Mouse (Mus musculus) frontal cortex, postnatal 25 days (tissue): ENCODE results near the gene Hcrtr1.

Source experiments
- DNase-seq, 2 experiments: peaks; one replicate each; pipeline ENCODE4 v3.0.0; 2022; ENCODE audit warnings: low spot score in 2 of 2

Hcrtr1 gene

DNA sequence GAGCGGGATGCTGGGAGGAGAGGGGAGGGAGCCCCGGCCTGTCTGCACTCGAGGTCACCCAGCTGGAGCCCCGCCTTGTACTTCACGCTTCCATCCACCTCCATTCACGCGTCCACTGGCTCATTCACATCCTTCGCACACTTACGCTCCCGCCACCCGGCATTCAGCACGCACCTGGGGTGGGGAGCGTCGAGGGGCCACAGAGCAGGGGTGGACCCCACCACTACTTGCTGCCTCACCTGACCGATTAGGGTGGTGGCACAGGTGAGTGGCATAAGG lies at the start of gene Hcrtr1:
Gene Hcrtr1 (minus strand): TSS at position 146 of the 279 bp plus-strand sequence.
- no peak for DNase-seq

DNA sequence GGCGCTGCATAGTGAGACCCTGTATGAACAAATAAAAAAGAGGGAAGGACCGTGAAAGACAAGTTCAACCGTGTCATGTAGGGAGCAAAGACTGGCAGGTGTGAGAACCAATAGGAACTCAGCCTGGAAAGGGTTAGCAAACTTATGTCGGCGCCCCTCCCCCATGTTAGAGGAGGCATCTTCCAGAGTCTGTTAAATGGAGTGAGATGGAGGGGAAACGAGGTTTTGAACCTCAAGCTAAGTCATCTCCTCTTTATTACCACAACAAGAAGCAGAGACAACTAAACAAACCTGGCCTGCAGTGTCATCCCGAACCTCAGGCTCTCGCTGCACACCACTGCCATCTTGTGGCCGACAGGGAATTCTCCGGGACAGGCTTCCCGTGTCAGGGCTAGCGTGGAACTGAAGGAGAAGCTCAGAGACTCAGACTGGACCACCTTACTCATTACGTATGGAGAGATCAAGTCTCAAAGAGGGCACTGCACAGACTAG lies 49.7 kb upstream of the Hcrtr1 start:
- peak; percentile 55 to 79 for DNase-seq

DNA sequence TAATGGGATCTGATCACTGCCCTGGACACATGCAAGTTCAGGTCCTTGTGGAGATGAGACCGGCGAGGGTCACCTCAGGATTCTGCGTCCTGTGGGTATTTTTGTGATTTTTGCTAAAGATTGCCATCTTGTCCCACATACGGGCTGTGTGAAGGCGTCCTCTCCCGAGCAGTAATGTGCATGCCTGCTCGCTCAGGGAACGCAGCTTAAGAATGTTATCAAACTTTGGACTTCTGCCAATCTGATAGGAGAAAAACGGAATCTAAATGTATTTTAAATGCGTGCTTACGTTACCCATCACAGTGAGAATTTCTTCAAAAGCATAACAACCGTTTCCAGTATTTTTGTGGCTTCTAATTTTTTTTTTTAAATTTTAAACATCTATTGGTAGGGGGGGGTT lies 47.7 kb upstream of the Hcrtr1 start:
- DNase-seq: no peak

DNA sequence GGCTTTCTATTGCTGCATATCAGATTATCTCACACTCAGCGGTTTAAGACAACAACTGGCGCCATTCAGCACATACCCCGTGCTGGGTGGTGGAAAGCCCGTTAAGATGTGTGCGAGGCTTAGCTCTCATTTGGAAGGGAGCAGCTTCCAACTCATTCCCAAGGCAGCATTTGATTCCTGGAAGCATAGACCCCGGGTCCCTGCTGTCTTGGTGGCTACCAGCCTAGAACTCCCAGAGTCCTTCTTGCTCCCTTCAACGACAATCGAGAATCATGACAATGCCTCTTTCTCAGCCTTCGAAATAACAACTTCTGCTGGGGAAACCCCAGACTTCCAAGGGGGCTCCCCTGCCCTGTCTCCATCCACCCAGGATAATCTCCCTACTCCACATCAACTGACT lies 47.3 kb upstream of the Hcrtr1 start:
- no peak for DNase-seq

DNA sequence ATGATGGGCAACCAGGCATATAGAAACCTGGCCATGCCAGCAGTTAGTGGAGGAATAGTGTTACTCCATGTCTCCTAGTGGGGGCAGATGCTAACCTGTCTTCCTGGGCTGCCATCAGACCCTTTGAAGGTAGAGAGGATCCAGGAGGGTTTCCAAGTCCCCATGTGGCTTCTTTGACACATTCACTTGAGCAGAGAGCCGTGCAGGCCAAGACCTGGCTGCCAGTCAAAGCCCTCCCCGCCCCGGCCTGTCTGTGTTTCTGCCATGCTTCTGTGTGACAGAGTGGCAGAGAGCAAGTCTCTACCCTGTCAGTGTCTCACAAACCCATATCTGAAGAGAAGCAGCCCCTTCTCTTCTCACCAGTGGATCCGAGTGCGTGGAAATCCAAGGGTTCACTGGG lies 44.7 kb upstream of the Hcrtr1 start:
- peak in 1 of 2 experiments; percentile 1 for DNase-seq

DNA sequence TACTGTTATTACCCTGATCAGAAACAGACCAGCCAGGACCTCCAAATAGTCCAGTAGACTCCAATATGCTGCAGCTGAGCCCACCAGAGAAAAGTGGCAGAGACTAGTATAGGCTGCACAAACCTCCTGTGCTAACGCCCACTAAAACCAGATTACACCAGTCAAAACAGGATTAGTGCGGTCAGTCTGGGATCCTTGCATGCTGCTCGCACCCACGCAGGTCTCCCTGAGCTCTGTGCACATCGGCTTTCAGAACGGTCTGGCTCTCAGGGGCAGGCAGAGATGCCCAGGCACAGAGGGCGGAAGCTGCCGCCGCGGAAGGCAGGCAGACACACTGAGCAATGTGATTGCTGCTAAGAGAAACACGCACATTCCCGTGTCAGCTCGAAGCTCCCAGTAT lies 43.9 kb upstream of the Hcrtr1 start:
- DNase-seq: no peak

DNA sequence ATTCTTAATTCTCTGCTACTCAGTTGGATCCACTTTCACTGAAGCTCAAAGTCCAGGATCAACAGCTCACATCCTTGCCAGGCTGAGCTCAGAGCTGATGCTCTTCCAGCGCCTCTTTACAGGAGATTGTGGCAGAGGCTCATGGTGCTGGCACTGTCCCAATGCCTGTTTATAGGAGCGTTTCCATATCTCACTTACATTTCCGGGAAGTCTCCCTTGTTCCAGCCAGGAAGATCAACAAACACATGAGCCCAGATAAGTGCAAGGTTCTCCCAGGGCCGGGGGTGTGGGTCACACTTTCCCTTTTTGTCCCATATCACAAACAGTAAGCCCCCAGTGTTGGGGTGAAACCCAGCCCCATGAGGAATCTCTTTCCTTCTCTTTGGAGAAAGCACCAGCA lies 42.7 kb upstream of the Hcrtr1 start:
- DNase-seq: no peak

DNA sequence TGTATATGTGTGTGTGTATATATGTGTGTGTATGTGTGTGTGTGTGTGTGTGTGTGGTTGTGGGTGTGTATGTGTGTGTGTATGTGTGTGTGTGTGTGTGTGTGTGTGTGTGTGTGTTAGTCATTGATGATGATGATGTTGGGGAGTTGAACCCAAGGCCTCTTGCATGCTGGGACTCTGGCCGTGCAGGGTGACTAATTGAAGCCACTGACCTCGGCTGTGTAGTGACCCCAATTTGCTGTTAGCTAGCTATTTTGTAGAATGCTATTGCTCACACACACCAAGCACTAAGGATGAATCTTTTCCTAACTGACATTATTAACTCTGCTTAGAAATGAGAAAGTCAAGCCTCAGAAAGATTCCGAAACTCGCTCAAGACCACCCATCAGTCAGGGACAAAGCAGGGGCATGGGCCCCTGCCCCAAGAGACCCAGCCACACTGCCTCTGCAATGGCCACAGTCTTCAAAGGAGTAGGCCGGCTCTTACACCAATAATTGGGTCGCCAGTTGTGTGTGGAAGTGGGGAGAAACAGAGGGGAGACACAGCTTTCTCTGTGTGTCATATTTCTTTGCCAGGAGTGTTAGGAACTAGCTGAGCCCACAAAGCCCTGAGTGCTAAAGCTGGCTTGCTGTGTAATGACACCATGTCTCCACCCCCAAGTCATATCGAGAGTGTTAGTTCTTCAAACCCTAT lies 41.9 kb upstream of the Hcrtr1 start:
- no peak for DNase-seq

DNA sequence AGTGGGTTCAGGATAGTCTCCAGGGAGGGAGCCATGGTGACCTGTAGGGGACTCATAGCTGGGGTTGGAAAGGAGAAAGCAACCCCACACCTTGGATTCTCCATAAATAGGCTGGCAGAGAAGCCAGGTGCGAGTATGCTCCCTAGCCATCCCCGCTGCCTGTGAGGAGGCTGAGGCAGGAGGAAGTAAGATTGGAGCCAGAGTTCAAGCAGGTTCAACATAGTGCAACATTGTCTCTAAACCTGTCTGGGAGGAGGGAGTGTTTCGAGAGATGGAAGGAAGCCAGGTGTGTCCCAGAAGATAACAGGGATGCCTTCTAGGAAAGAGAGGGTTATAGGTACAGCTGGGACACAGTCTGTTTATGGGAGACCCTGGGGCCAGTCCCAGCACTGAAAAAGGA lies 40.7 kb upstream of the Hcrtr1 start:
- DNase-seq: no peak

DNA sequence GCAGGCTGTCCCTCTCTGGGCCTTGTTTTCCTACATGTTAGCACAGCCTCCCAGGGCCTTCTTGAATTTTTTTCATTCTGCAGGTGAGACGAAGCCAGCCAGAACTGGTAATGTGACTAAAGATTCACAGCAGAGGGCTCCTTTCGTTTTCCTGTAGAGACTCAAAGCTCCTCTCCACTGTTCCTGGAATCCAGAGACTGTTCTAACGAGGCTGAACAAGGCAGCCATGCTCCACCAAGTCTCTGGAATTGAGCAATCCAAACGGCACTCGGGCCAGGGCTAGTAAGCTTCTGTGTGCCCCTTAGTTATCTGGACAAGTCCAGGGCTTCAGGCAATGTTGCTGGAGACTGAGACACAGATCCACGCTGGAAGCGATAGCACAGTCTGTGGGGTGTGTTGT lies 38.4 kb upstream of the Hcrtr1 start:
- DNase-seq: no peak

DNA sequence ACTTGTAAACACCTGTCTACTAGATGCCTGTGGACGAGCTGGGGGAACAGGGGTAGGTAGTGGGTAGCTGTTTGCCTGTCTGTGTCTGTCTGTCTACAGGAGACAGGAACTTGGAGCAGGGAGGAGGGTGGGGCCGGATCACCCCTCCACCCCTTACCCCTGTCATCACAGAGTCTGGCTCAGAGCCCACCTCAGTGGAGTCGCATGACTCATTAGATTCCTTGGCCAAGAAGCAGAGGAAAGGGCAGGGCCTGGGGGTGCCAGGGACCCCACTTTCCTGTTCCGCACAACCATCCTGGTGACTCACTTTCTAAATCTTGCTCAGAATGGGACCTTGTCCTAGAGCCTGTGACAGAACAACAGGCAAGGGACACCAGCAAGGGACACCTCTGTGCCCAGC lies 37.9 kb upstream of the Hcrtr1 start:
- no peak for DNase-seq

DNA sequence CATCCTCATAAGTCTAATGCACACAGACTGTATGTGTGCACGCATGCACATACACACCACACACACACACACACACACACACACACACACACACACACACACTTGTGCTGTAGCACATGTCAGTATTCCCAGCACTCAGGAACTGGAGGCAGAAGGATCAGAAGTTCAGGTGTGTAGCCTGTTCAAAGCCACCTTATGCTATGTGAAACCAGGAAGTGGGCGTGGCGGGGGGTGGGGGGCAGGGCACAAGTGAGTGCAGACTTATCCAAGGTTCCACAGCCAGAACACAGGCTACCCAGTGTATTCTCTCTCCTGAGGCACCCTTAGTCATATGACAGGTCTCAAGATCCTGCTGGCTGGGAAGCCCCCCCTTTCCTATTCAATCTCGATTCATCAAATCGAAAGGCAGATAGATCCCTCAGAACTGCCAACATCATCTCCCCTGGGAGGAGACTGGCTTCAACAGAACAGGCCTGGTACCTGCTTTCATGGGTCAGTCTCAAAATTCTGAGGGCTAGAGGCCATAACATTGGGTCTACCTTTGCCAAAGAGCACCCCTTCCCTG lies 37.1 kb upstream of the Hcrtr1 start:
- no peak for DNase-seq

DNA sequence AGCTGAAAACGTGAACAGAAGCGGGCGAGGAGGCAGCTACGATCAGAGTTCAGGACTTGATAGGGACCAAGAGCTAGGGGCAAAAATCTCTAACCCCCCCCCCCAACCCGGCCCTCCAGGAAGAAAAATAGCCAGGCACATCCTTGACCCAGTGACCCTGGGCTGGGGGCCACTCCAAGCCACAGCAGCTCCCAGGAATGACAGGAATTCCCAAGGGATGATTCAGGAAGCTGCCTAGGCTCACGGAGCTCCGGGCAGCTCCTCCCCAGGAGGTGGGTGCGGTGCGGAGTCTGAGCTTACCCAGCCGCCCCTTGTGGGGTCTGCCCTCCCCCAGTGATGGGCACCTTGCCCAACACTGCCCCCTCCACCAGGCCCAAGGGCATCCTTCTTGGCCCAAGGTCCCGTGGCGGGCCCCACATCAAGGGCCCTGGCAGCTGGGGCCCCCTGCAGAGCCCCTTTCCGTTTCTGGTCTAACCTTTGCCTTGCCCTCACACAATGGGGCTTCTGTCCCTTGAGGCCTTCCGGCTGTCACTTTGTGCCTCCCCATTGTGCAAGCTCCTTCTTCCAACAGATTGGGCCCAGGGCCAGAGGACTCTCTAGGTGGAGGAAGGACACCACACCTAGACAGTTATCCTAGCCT lies 36.0 kb upstream of the Hcrtr1 start, which contains the start of gene Tinagl1:
Gene Tinagl1 (minus strand): TSS at position 51 of the 640 bp plus-strand sequence.
- no peak for DNase-seq

DNA sequence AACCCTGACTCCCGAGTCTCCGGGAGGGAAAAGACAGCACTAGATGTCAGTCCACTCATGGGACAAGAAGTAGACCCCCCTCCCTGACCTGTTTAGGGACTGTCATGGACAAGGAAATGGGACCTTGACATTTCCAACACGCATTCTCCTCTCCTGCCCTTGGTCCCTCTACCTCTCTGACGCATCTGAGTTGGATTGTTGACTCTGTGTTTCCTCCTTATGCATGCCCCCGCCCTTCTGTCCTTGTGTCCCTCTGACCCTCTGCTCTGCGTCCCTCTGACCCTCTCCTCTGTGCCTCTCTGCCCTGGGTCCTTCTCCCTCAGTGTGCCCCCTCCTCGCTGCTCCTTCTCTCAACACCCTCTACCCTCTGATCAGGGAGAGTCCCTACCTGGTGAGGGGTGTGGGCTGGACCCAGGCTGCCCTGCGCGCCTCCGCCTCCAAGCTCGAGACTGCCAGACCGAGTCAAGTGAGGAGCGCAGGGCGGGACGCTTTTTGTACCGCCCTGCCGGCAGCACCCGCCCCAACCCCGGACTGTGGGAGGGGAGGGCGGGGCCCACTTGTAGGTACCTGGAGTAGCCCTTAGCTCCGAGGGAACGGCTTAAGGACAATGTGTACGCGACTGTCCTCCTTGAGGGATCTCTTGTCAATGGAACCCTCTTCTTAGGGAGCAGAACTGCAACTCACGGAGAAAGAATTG lies 35.3 kb upstream of the Hcrtr1 start:
- no peak for DNase-seq

DNA sequence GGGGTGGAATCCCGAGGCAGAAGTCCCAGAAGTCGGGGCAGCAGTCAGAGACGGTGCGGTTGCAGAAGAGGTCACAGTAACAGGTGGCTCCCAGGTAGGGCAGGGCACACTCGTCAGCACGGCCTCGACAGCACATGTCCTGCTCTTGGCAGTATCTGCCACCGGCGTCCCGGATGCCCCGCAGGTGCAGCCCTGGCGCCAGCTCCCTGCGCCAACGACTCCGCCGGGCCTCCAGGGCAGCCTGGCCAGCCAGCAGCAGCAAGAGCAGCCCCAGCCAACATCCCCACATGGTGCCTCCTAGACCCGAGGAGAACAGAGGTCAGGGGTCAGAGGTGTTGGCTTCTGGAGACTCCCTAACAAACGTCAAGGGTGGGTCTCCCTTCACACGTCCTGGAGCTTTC lies 34.8 kb upstream of the Hcrtr1 start:
- no peak for DNase-seq

DNA sequence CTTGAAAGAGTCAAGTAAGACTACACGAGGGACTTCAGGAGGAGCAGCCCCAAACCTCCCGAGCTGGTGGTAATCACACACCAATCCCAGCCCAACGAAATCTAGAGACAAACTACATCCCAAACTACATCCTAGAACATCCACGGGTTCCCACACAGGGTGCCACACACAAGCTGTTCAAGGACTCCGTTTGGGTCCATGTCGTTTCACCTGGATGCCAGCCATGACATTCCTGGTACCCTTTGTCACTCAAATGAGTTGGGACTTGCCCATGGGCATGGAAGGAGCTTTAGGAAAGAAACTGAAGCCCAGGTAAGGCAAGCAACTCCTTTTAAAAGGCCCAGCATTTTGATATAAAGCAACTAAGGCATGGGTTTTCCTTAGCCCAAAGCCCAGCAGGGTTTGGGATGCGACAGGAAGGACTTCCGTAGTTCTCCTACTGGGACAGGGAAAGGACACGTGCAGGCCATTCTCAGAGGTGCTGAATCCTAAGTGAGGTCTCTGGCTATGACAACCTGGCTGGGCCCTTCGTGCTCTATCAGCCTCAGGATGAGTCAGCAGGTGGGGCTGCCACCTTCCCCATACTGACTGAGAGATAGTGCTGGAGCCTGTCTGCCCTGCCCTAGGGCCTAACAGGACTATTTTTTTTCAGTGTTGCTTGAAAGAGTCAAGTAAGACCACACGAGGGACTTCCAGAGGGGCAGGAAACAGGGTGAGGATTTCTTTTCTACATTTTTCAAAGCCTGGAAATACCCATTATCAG lies 34.1 kb upstream of the Hcrtr1 start:
- no peak for DNase-seq

DNA sequence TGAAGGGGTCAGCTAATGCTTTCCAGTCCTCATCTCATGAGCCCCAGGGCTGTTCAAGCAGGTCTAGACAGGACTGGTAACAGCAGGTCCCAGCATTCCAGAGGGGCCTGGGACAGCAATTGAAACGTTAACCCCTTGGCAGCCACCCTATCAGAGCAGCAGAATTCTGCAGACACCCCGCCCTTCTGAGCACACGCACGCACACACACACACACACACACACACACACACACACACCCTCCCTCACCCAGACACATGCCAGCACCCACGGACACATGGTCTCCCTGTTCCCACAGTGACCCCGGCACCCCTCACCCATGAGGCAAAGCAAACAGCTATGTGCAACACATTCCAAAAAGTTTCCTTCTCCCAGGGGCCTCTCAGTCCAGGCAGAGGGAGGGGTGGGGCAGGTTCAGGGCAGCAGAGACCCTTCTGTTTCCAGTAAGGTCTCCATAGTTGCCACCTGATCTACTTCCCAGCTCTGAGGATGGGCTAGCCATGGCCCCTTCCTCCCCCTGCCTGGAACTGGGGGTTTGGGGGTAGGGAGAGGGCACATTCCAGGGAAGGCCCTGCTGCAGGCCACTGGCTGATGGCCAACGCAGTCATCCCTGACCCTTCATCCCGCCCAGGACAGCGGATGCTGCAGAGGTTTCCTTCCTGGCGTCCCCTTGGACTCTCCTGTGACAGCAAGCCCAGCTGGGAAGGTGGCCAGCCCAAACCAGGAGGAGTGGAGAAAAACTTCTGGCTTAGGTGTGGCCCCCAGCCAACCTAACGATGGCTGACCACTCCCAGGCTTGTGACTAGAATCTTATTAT lies 33.0 kb upstream of the Hcrtr1 start:
- no peak for DNase-seq

DNA sequence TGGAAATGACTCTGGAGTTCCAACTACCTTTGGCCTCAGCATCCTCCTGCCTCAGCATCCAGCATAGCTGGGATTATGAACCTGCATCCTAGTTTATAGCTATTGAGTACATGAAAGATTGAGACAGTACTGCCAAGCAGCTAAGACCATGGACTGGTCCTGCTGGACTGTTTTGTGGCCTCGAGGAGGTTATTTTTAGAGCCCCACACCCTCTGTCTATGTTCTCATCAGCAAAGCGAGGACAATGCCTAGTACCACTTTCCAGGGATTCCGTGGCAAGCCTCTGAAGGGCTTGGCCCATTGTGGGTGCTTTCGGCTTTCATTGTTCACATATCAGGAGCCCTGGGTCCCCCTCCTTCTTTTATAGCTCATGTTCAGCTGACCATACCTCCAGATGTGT lies 31.2 kb upstream of the Hcrtr1 start:
- DNase-seq: no peak

DNA sequence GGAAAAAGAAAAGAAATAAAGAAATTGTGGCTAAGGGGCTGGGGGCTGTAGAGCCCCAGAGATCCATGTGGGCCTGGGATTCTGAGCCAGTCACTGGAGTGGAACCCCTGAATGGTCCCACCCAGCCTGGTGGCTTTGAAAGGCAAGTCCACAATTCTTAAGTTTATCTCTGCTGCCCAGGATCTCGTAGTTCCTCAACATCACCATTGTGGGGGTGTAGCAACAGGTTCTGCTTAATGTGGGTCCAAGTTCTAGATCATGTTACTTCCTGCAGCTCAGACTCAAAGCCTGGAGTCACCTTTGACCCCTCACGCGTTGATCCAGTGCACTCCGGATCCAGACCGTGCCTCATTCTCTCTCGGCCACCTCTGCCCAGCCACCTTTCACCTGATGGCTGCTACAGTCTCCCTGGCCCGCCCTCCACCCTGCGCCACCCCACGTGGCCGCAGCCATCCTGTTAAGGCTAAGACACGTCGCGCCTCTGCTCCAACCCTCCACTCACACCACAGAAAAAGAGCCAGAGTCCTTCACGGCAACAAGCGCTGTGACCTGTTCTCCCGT lies 30.3 kb upstream of the Hcrtr1 start:
- DNase-seq: no peak

DNA sequence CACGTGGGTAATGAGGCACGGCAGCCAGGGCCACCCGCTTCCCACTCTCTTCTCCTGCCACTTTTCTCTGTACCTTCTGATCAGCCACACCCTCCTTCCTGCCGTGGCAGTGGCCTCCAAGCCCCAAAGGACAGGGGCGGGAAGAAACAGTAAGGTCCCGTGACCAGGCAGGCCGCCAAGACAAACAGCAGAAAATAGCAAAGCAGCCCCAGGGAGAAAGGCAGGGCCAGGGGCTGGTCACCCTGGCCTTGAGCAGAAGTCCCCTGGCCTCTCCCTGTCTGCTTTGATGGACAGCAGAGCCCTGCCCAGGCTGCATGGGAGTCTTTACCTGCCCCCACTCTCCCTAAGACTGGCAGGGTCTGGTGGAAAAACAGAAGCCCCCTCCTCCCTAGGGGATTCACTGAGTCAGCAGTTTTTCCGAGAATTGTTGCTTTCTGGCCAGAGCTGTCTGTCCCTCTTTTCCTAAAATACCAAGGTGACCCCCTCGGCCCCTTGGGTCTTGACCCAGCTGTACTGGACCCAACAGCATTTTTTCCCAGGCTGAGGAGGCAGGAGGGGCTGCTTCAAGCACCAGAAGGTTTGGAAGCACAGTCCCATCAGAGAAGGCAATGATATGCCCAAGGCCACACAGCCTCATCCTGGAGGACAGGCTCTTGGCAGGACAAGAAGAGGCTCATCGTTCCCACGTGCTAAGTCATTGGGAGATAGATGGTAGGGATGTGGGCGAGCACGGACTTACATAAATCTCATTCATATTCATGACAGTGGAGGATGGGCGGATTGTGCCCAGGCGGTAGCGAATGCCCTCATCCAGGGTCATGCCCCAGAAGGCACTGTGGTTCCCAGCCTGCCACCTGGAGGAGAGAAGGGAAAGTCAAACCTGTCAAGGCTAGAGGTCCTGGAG lies 29.4 kb upstream of the Hcrtr1 start:
- DNase-seq: no peak
